Mouse (Mus musculus) small intestine, adult 2 months (tissue): ENCODE results near the gene Dnajb11. TPM values are rescaled to one million over a fixed set of nuclear protein-coding genes. Genes with fewer than 3 reads are reported as not detected.

Source experiments
- H3K27ac ChIP-seq: fragments of 200-500 bp; 2 replicates; pipeline ENCODE4 v1.5.1; 2012; ENCODE audit warnings: low read depth, low read length, control low read depth, inconsistent platforms; ENCODE audit not compliant: insufficient read depth
- H3K27me3 ChIP-seq: fragments of 200-500 bp; 2 replicates; pipeline ENCODE4 v1.6.1; 2012; ENCODE audit warnings: mild to moderate bottlenecking, moderate library complexity, low read length, inconsistent platforms; ENCODE audit not compliant: control insufficient read depth, insufficient read depth
- H3K36me3 ChIP-seq: fragments of 200-500 bp; 2 replicates; pipeline ENCODE4 v1.6.1; 2012; ENCODE audit warnings: mild to moderate bottlenecking, low read length, control low read depth, inconsistent platforms; ENCODE audit not compliant: control insufficient read depth, insufficient read depth
- H3K4me1 ChIP-seq: fragments of 200-500 bp; 2 replicates; pipeline ENCODE4 v1.6.1; 2012; ENCODE audit warnings: low read length, inconsistent platforms, mixed read lengths; ENCODE audit not compliant: control insufficient read depth, insufficient read depth, insufficient read length
- H3K4me3 ChIP-seq: fragments of 200-500 bp; 2 replicates; pipeline ENCODE4 v1.5.1; 2012; ENCODE audit warnings: low read depth, mild to moderate bottlenecking, control low read depth, inconsistent platforms, low read length, moderate library complexity
- CTCF ChIP-seq: fragments of 200-500 bp; IDR thresholded peaks from 2 replicates; pipeline ENCODE4 v1.5.1; 2012; ENCODE audit warnings: low read depth, mild to moderate bottlenecking, control low read depth, inconsistent platforms, low read length, moderate library complexity, mixed read lengths; ENCODE audit not compliant: insufficient replicate concordance, insufficient read length; ENCODE audit errors: extremely low read depth
- POLR2A ChIP-seq: fragments of 200-500 bp; IDR thresholded peaks from 2 replicates; pipeline ENCODE4 v1.6.1; 2012; ENCODE audit warnings: low read depth, mild to moderate bottlenecking, control low read depth, inconsistent platforms, low read length, moderate library complexity
- WGBS: fragments of 180-500 bp; shearing (Covaris S2); methylation state at CpG from one replicate; pipeline ENCODE4 v1.1.7; 2018; 5-methylcytosine and 5-hydroxymethylcytosine counted together
- polyA plus RNA-seq: library from polyadenylated mRNA; depleted of rRNA; stranded (reverse); fragments of >200 nt; gene quantifications from 2 replicates; pipeline ENCODE4 v1.2.3, GENCODE M21; 2012

The Dnajb11 gene
- polyA plus RNA-seq, 1 experiment, result 19.6 TPM

DNA sequence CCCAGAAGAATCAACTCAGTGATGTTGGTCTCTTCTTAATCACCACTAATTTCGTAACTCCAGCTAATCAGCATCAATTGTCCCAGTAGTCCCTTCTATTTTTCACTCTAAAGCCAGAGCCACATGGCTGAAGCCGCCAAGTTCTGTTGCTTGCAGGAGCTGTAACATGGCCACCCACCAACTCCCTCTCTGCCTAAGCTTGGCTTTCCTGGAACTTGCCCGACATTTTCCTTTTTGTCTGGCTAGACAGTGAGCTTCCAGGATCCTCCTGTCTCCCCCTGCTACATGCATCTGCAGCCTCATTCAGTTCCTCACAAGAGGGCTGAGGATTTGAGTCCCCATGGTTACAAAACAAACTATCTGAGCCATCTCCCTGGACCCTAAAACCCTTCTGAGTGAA, 54.3 kb downstream of the Dnajb11 start:
- no peaks in the 10 kb centered on the region for H3K36me3 ChIP-seq
- no peak overlapping the region for H3K4me3 ChIP-seq
- no peaks in the 10 kb centered on the region for H3K27me3 ChIP-seq
- H3K4me1 ChIP-seq, result no peaks in the 10 kb centered on the region
- TF ChIP-seq POLR2A (no peak), CTCF (no peak)
- no peak overlapping the region for H3K27ac ChIP-seq
- 86% methylated on average over 3 of the region's 3 CpGs for WGBS

DNA sequence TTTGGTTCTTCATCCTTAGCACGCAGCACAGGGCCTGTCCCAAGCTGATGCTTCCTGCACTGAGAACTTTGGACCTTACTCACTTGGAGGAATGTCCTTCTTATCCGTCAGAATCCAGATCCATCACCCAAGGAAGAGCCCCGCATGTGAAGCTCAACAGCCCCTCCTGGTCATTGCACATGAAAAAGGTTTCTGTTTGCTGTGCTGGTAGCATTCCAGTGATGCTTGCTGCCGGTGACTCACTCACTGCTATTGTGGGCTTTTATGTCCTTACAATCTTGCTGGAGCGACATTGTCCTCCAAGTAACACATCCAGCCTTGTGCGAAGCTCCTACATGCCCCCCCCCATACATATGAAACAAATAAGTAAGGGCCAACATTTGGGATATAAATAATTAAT, 55.2 kb downstream of the Dnajb11 start:
- Histone ChIP-seq H3K4me3 (no peak overlapping the region), H3K4me1 (no peaks in the 10 kb centered on the region), H3K36me3 (no peaks in the 10 kb centered on the region), H3K27ac (no peak overlapping the region), H3K27me3 (no peaks in the 10 kb centered on the region)
- TF ChIP-seq CTCF (no peak), POLR2A (no peak)
- WGBS, result 58% methylated on average over 6 of the region's 6 CpGs

DNA sequence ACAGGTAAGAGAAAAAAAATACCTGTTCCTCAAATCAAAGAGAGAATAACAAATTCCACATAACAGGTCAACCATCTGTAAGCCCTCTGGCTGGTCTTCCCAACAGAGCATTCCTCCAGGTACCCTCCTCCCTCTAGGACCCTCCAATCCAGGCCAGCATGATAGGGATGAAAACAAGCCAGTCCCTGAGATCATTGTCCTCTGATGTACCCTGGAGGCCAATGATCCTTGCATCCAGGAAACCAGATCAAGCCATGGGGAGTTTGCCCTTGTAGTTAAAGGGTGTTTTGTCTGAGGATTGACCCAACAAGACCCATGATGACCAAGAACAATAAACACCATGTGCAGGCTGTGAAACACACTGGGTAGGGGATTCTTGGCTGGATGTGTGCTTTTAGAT, 56.6 kb downstream of the Dnajb11 start:
- no peaks in the 10 kb centered on the region for H3K27me3 ChIP-seq
- no peaks in the 10 kb centered on the region for H3K36me3 ChIP-seq
- TF ChIP-seq POLR2A (no peak), CTCF (no peak)
- H3K27ac ChIP-seq, result no peak overlapping the region
- H3K4me1 ChIP-seq, result no peaks in the 10 kb centered on the region
- H3K4me3 ChIP-seq, result no peak overlapping the region

DNA sequence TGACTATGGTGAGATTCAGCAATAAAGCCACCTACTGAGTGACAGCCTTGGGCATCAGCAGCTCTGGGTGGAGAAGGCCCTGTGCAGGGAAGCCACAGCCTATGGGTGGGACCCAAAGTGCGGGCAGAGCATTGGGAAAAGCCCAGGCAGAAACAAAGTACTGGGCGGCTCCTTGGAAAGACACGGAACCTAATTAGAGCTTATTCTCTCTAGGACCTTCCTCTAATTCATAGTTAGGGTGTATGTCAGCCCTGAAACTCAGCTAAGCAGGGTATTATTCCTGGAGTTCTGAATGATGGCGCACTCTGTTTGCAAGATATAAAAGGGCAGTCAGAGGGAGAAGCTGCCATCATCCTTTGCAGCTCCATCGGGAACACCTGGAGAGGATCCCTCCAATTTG, 60.4 kb downstream of the Dnajb11 start, which contains the start of gene Fetub:
Fetub (plus strand) TSS at position 301 of the 400 bp plus-strand sequence.
- H3K27me3 ChIP-seq, result no peaks in the 10 kb centered on the region
- TF ChIP-seq POLR2A (no peak), CTCF (no peak)
- H3K4me1 ChIP-seq, result no peaks in the 10 kb centered on the region
- H3K27ac ChIP-seq, result no peak within 1 kb of the TSS
- 83% methylated on average over 5 of the region's 5 CpGs for WGBS
- no peaks in the 10 kb centered on the region for H3K36me3 ChIP-seq
- no peak within 1 kb of the TSS for H3K4me3 ChIP-seq

DNA sequence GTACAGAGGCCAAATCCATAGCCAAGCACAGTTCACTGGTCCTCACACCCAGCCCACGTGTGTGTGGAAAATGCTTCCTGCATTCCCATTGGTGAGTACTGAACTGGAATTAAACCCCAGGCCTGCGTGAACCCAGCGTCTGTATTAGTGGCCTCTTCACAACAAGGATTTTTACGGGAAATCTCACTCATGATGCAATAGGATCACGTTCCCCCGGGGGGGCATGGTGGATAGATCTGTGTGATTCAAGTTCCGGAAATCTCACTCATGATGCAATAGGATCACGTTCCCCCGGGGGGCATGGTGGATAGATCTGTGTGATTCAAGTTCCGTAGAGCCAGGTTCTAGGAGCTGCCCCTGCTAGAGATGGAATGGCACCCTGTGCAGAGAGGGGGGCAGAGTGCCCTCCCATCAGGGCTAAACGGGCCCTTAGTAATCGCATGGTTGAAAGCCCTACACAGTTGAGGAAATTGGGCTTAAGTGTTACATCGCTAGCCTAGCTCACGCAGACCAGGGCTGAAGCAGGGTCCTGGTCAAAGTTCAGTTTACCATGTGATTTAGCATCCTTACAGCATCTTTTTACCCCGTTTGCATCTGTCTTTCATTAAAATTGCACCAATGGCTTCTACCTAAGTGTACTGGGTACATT, 61.1 kb downstream of the Dnajb11 start:
- Histone ChIP-seq H3K27ac (no peak overlapping the region), H3K4me1 (no peaks in the 10 kb centered on the region), H3K4me3 (no peak overlapping the region), H3K27me3 (no peaks in the 10 kb centered on the region), H3K36me3 (no peaks in the 10 kb centered on the region)
- TF ChIP-seq CTCF (no peak), POLR2A (no peak)
- WGBS, result 73% methylated on average over 15 of the region's 15 CpGs

DNA sequence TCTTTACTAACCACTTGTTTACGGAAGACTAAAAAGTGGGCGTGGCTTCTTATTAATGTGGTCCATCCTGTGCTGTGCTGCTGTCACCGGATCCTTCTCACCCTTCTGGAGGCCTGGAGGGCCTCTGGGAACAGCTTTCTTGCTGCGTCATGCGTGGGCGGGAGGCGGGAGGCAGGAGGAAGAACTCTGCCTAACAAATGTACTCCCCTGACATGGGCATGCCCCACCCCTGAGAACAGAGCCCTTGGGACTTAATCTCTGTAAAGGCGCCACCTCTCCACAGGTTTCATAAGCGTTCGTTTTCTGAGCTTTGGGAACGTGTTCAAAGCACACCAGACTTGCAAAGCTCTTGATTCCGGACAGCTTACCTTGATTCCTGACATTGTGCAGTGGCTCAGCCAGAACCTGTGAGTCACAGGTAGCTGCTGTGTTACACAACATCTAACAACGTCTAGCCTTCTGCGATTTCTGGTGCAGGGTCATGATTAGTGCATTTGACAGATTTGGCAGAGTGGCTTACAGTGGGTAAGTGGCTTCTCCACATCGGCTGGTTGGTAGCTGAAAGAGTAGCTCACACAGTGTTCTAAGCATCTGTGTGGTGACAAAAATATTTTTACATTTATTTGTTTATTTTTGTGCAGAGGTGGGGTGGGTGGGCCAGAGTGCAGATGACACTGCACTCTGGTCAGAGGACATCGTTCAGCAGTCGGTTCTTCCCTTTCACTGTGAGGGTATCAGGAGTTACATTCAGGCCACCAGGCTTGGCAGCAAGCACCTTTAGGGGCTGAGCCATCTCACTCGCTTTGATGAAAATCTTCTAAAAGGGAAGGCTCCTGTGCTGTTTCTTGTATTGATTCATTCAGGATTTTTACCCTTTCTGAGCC, 62.6 kb downstream of the Dnajb11 start:
- Histone ChIP-seq H3K4me3 (no peak overlapping the region), H3K36me3 (no peaks in the 10 kb centered on the region), H3K4me1 (no peaks in the 10 kb centered on the region), H3K27me3 (no peaks in the 10 kb centered on the region), H3K27ac (no peak overlapping the region)
- 30% methylated on average over 18 of the region's 18 CpGs for WGBS
- TF ChIP-seq CTCF (no peak), POLR2A (no peak)

DNA sequence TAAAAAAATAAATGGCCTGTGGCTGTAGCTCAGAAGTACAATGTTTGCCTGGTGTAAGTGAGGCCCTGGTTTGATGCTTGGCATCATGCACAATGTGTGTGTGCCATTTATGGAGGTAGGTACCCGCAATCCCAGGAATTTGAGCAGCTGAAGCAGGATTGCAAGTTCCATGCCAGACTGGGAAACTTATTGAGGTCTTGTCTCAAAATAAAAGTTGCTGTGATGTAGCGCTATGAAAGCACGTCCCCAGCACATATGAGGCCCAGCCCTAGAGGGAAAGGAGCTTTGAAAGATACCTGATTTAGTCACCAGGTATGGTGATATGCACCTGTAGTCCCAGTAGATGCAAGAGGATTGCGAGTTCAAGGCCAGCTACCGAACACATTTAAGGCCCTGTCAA, 64.1 kb downstream of the Dnajb11 start:
- no peaks in the 10 kb centered on the region for H3K4me1 ChIP-seq
- no peak overlapping the region for H3K27ac ChIP-seq
- no peak overlapping the region for H3K4me3 ChIP-seq
- TF ChIP-seq POLR2A (no peak), CTCF (no peak)
- 91% methylated on average over 5 of the region's 5 CpGs for WGBS
- H3K36me3 ChIP-seq, result no peaks in the 10 kb centered on the region
- H3K27me3 ChIP-seq, result no peaks in the 10 kb centered on the region
